Mouse (Mus musculus) heart, embryonic 10.5 days (tissue): ENCODE measurements at regions not wholly inside any gene's neighbourhood (a gene's known extent, or its start where the extent isn't known, plus 50 kb on each side); places are given as distances from the start of the nearest gene placed in this dataset.

Experiments
- DNase-seq: peaks from one replicate; pipeline ENCODE4 v3.0.0-alpha.2; 2017; ENCODE audit warnings: low spot score
- H3K27ac ChIP-seq: fragments of 300-500 bp; sonication (generic); 2 replicates; pipeline ENCODE4 v1.5.1; 2016; ENCODE audit warnings: mild to moderate bottlenecking
- H3K27me3 ChIP-seq: fragments of 300-500 bp; sonication (generic); 2 replicates; pipeline ENCODE4 v1.6.1; 2016; ENCODE audit warnings: mild to moderate bottlenecking; ENCODE audit not compliant: poor library complexity, insufficient read depth, severe bottlenecking
- H3K36me3 ChIP-seq: fragments of 300-500 bp; sonication (generic); 2 replicates; pipeline ENCODE4 v1.6.1; 2016; ENCODE audit warnings: mild to moderate bottlenecking, moderate library complexity
- H3K4me1 ChIP-seq: fragments of 300-500 bp; sonication (generic); 2 replicates; pipeline ENCODE4 v1.6.1; 2016; ENCODE audit warnings: mild to moderate bottlenecking
- H3K4me3 ChIP-seq: fragments of 300-500 bp; sonication (generic); 2 replicates; pipeline ENCODE4 v1.5.1; 2016; ENCODE audit warnings: mild to moderate bottlenecking, moderate library complexity
- H3K9me3 ChIP-seq: fragments of 300-500 bp; sonication (generic); 2 replicates; pipeline ENCODE4 v1.6.1; 2016; ENCODE audit warnings: mild to moderate bottlenecking, moderate library complexity
- WGBS: fragments of 180-500 bp; shearing (Covaris S2); methylation state at CpG from one replicate; pipeline ENCODE4 v1.1.7; 2016; 5-methylcytosine and 5-hydroxymethylcytosine counted together

- Histone ChIP-seq H3K27me3 (no peaks in the 10 kb centered on the region), H3K4me3 (no peak overlapping the region), H3K36me3 (no peaks in the 10 kb centered on the region), H3K9me3 (no peaks in the 10 kb centered on the region), H3K4me1 (no peaks in the 10 kb centered on the region), H3K27ac (no peak overlapping the region)
- DNase-seq = no peak
- 66% methylated on average over 8 of the region's 8 CpGs for WGBS
Measured at GRCm38 (mm10) chr5:75500654-75501416, 73.9 kb upstream of the Kit start.

GRCm38 (mm10) chr5:75503673-75504072 is 71.0 kb upstream of the Kit start:
- Histone ChIP-seq H3K36me3 (no peaks in the 10 kb centered on the region), H3K4me3 (no peak overlapping the region), H3K27ac (no peak overlapping the region), H3K9me3 (no peaks in the 10 kb centered on the region), H3K27me3 (no peaks in the 10 kb centered on the region), H3K4me1 (no peaks in the 10 kb centered on the region)
- 72% methylated on average over 3 of the region's 3 CpGs for WGBS
- no peak for DNase-seq

- no peaks in the 10 kb centered on the region for H3K27me3 ChIP-seq
- no peaks in the 10 kb centered on the region for H3K9me3 ChIP-seq
- no peak overlapping the region for H3K27ac ChIP-seq
- H3K4me3 ChIP-seq = no peak overlapping the region
- WGBS = 80% methylated on average over 20 of the region's 20 CpGs
- no peaks in the 10 kb centered on the region for H3K4me1 ChIP-seq
- H3K36me3 ChIP-seq = no peaks in the 10 kb centered on the region
- no peak for DNase-seq
Measured at GRCm38 (mm10) chr5:75512521-75513422, 61.9 kb upstream of the Kit start.

- Histone ChIP-seq H3K27me3 (peaks cover 3% of the 10 kb centered on the region; the same call in 1 of the 2 replicates), H3K36me3 (no peaks in the 10 kb centered on the region), H3K27ac (no peak overlapping the region), H3K9me3 (no peaks in the 10 kb centered on the region), H3K4me1 (peaks cover 8% of the 10 kb centered on the region; the same call in 1 of the 2 replicates), H3K4me3 (no peak overlapping the region)
- 52% methylated on average over 8 of the region's 8 CpGs for WGBS
- DNase-seq = no peak
Measured at GRCm38 (mm10) chr5:75518213-75518612, 56.5 kb upstream of the Kit start.

DNA sequence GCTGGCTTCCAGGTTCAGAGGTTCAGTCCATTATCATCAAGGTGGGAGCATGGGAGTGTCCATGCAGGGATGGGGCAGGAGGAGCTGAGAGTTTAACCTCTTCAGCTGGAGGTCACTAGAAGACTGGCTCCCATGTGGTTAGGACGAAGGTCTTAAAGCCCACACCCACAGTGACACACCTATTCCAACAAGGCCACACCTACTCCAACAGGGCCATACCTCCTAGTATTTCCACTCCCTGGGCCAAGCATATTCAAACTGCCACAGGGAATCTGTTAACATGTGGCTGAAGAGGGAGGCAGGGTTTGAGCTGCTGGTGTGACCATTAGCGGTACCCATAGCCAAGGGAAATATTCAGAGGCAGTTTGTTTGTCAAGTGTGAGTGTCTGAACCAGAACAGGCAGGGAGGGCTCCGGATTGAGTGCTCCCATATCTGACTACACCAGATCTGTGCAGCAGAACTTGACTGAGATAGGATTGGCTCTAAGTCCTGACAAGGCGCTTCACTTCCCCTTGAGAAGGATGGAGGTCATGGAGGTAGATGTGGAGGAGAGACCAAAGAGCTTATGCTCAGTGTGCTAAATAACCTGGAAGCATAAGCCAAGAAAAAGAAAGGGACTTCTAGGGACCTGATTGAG is 51.6 kb upstream of the Kit start:
- H3K27me3 ChIP-seq = peaks cover 3% of the 10 kb centered on the region; the same call in 1 of the 2 replicates
- no peaks in the 10 kb centered on the region for H3K9me3 ChIP-seq
- H3K4me1 ChIP-seq = peaks cover 8% of the 10 kb centered on the region; the same call in 1 of the 2 replicates
- H3K36me3 ChIP-seq = no peaks in the 10 kb centered on the region
- H3K4me3 ChIP-seq = no peak overlapping the region
- WGBS = 84% methylated on average over 4 of the region's 4 CpGs
- DNase-seq = no peak
- no peak overlapping the region for H3K27ac ChIP-seq
